Mouse (Mus musculus) 416B (cell line): ENCODE results near the gene Cdh15.

Experiments used
- DNase-seq: peaks from one replicate; pipeline ENCODE4 v3.0.0; 2011; ENCODE audit warnings: low read depth

The Cdh15 gene

GRCm38 (mm10) chr8:122847829-122848561 is at the start of gene Cdh15:
TSS of gene Cdh15 (plus strand) at chr8:122847966.
- peak; percentile 66 for DNase-seq

DNA sequence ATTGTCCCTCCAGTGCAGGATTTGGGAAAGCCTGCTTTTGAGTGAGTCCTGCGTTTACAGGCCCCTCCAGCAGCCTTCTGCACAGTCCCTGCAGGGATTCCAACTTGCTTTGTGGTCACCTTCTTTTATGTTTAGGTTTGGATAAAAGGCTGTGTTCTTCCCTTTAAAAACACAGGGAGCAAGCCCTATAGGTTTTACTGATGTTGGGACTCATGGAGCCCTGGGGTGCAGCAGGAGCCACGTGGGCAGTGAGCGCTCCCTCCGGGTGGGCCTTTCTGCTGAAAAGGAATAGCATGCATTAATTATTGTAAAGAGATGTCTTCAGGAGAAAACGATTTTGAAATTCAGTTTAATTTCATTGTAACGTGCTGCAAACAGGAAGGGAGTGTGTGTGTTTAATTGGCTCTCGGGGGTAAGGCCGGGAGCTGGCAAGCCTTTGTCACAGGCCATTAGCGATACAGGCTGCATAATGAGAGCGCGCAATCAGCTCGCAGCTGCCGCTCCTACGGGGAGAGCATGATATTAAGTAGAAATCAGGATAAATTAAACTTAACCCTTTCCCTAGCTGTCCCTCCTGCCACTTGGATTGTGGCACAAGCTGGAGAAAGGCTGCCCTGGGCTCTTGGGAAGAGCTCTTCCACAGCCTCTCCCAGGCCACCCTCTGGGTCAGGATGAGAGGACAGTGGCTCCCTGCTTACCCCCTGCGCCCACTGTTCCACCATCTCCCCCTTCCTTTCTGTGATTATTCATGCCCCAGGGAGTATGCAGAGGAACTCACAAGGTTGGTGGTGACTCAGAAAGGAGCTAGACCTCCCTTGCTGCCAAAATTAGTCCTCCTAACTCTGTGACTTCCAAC is 43.6 kb upstream of the Cdh15 start:
- no peak for DNase-seq

DNA sequence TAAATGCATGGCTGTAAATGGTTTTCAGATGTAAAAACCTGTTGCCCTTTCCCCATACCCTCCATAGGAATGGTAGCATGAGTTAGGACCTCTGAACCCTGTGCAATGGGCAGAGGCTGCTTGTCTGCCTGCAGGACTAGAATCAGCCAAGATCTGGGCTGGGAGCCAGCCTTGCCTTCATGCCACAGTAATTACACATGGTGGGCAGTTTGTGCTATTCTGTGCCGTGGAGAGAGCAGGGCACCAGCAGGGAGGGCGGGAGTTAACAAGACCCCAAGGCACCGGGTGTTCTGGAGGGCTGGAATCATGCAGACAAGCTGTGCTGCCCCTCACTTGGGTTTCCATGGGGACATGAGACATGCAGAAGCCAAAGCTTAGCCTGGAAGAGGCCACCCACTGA is 42.4 kb upstream of the Cdh15 start:
- DNase-seq: no peak

GRCm38 (mm10) chr8:122806956-122807538 is 40.7 kb upstream of the Cdh15 start:
- DNase-seq: no peak

DNA sequence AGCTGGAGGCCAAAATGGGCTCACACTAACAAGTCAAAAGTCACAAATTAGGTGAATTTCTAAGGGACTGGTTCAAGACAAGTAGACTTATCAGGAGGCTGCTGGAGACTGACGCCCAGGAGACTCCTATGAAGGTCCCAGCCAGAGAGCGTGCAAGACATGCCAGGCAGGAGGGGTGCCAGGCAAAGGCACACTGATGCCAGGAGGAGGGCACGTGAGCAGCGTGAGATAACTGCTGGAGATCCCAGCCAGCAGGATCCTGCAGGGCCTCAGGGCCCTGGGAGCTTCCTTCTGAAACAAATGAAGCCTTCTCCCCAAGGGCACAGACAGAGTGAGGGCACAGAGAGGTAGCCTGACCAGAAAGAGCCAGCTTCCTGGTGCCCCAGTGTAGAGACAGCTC is 39.9 kb upstream of the Cdh15 start:
- DNase-seq: no peak

DNA sequence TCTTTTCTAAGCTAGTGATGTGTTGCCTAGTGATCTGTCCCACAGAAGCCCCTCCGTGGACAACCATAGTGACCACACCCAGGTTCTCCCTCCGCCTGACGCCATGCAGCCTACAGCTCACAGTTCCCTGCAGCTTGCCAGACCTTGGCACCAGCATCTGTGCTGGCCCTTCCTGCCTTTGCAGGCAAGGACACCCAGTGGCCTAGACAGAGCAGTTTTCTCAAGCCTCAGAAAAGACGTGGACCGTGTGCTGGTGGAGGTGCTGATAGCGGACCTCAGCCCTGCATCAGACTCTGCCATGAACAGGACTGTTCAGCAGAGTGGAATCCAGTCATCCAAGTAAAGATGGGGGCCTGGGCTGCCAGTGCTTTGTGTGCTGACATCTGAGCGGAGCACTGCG is 37.4 kb upstream of the Cdh15 start:
- DNase-seq: no peak

- DNase-seq: no peak
Observed at GRCm38 (mm10) chr8:122811870-122812494, 35.8 kb upstream of the Cdh15 start.

- DNase-seq: no peak
Observed at GRCm38 (mm10) chr8:122812610-122813250, 35.0 kb upstream of the Cdh15 start.

GRCm38 (mm10) chr8:122814608-122815007 is 33.2 kb upstream of the Cdh15 start:
- DNase-seq: no peak

GRCm38 (mm10) chr8:122816965-122817364 is 30.8 kb upstream of the Cdh15 start:
- DNase-seq: no peak

DNA sequence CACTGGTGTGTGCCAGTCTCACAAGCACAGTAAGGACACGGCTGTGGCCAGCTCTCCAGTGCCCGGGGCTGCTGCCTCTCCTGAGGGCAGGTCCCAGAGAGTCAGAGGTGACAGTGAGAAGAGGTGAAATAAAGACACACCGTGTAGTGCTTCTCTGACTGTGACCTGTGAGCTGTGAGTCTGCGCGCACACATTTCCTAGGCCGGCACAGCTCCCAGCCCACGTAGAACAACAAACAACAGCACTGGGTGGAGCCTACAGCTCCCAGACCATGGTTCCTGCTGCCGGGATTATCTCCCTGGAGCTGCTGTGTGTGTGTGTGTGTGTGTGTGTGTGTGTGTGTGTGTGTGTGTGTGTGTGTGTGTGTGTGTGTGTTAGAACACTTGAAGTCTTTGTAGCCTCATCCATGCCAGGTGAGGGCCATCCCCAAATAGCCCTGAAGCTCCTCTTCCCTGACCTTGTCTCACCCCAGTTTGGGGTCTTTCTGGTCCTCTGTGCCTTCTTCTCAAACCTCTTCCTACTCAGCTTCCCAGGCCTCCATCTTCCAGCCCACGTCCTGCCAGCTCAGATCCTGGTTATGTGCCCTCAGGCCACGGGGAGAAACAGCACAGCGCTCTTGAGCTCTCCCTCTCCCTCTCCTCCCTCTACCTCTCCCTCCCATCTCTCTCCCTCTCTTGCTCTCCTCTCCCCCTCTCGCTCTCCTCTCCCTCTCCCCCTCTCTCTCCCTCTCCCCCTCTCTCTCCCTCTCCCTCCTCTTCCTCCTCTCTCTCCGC is 29.9 kb upstream of the Cdh15 start:
- no peak for DNase-seq

GRCm38 (mm10) chr8:122819776-122820175 is 28.0 kb upstream of the Cdh15 start:
- no peak for DNase-seq

GRCm38 (mm10) chr8:122824571-122824970 is 23.2 kb upstream of the Cdh15 start:
- DNase-seq: no peak

DNA sequence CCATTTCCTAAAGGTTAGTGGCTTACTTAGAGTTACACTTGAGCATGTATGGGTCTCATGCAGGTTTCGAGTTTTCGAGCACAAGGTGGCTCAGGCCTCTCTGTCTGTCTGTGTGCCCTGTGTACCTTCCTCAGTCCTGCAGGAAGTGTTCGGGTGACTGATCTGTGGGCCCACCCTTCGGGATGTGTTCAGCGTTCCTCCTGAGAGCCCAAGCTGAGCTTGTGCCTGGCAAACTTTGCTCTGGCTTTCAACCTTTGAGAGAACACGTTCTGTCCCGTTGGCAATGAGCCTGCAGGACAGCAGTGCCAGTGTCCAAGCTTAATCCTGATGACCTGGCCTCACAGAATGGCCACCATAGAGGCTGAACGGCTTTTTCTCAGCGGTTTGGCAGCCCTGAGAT is 22.8 kb upstream of the Cdh15 start:
- no peak for DNase-seq

- peak; percentile 96 for DNase-seq
Observed at GRCm38 (mm10) chr8:122825408-122825807, 22.4 kb upstream of the Cdh15 start.

GRCm38 (mm10) chr8:122829396-122829795 is 18.4 kb upstream of the Cdh15 start:
- no peak for DNase-seq

- DNase-seq: peak; percentile 92
Observed at GRCm38 (mm10) chr8:122830349-122831061, 17.3 kb upstream of the Cdh15 start.

DNA sequence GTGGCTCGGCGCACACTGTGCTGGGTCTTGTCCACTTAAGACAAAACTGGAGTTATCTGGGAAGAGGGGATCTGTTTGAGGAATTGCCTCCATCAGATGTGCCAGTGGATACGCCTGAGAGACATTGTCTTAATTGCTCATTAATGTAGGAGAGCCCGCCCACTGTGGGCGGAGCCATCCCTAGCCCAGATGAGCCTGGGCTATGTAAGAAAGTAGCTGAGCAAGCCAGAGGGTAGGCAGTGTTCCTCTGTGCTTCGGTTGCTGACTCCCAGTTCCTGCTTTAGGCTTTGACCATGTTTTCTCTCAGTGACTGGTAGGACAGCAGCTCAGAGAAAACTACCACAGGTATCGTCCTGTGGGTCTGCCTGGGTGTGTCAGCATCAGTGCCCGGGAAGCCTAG is 13.3 kb upstream of the Cdh15 start:
- no peak for DNase-seq

DNA sequence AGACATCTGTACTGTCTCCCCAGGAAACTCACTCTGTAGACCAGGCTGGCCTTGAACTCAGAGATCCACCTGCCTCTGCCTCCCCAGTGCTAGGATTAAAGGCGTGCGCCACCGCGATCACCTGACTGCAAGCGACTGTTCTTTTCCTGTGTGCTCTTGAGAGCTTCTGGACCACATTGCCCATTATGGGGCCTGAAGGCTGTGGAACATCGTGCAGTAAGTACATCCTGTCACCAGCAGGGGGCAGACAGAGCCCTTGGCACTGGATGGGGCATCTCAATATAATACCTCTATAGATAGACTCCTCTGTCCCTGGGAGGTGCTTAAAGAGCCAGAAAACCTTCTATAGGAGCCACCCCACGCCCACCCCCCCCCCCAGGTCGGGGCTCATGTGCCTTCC is 12.8 kb upstream of the Cdh15 start:
- DNase-seq: peak; percentile 92

GRCm38 (mm10) chr8:122836199-122836598 is 11.6 kb upstream of the Cdh15 start:
- DNase-seq: no peak

DNA sequence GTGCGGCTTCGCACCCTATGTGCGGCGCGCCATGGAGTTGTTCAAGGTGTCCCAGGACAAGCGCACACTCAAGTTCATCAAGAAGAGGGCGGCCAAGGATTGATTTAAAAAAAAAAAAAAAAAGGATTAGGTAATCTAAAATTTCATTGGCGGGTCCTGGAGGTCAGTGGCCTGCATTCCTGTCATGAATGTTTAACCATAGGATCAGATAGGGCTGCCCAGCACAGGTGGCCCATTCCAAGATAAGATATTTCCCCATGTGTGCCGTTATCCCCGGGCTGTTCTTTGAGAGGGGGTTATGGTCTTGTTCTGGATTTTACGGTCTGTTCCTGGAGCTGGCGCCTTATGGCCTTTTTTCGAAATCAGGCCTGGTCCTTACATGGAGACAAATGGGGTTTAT is 11.1 kb upstream of the Cdh15 start:
- no peak for DNase-seq
